Mouse (Mus musculus) heart, adult 18-20 months (tissue): Measurements from ENCODE around the gene Ppp1r1b. TPM values are rescaled to one million over a fixed set of nuclear protein-coding genes. Genes with fewer than 3 reads are reported as not detected.
A peak's percentile ranks its signal among the peaks of the same experiment; 100 is the strongest.

ENCODE experiments used
- DNase-seq, 2 experiments: peaks; one replicate each; pipeline ENCODE4 v3.0.0; 2021 to 2022; ENCODE audit warnings: mixed read lengths in 1 of 2
- long read RNA-seq, 2 experiments: library from polyadenylated mRNA; stranded (forward); transcript quantifications; one replicate each; pipeline ENCODE4 v2.0.0; 2021
- total RNA-seq, 2 experiments: library from RNA; stranded (reverse); gene quantifications; 2 replicates each; pipeline ENCODE4 v1.2.3; 2021

Ppp1r1b gene
- total RNA-seq, result 1 to 10 TPM; 4.3 to 5.1 TPM
- long read RNA-seq, experiment 1, partial matches to known transcripts, result 0 of 1 reads
- long read RNA-seq, experiment 1, other reads (novel, unspliced or antisense), result 0 of 1 reads
- long read RNA-seq, experiment 2, partial matches to known transcripts, result 0 of 2 reads
- long read RNA-seq, experiment 2, other reads (novel, unspliced or antisense), result 0 of 2 reads

GRCm38 (mm10) chr11:98348083-98348961, at the start of gene Ppp1r1b:
Gene Ppp1r1b, plus strand, starts transcription at chr11:98348404.
- DNase-seq, result peak; percentile 43 to 48

- peak; percentile 20 to 45 for DNase-seq
Measured at GRCm38 (mm10) chr11:98298484-98299205, 49.6 kb upstream of the Ppp1r1b start.

GRCm38 (mm10) chr11:98313790-98314323, 34.3 kb upstream of the Ppp1r1b start:
- DNase-seq, result peak in 1 of 2 experiments; percentile 80

GRCm38 (mm10) chr11:98317479-98317878, 30.7 kb upstream of the Ppp1r1b start:
- DNase-seq, result no peak

- no peak for DNase-seq
Measured at GRCm38 (mm10) chr11:98318421-98319116, 29.6 kb upstream of the Ppp1r1b start.

GRCm38 (mm10) chr11:98319120-98319519, 29.1 kb upstream of the Ppp1r1b start:
- DNase-seq, result no peak

- no peak for DNase-seq
Measured at GRCm38 (mm10) chr11:98319544-98319943, 28.7 kb upstream of the Ppp1r1b start.

GRCm38 (mm10) chr11:98319944-98320343, 28.3 kb upstream of the Ppp1r1b start:
- DNase-seq, result no peak

GRCm38 (mm10) chr11:98320381-98320780, 27.8 kb upstream of the Ppp1r1b start:
- DNase-seq, result no peak

- DNase-seq, result no peak
Measured at GRCm38 (mm10) chr11:98320806-98321676, 27.2 kb upstream of the Ppp1r1b start.

GRCm38 (mm10) chr11:98321677-98322003, 26.6 kb upstream of the Ppp1r1b start:
- DNase-seq, result no peak

GRCm38 (mm10) chr11:98322159-98322558, 26.0 kb upstream of the Ppp1r1b start:
- DNase-seq, result no peak

GRCm38 (mm10) chr11:98323136-98323866, 24.9 kb upstream of the Ppp1r1b start:
- DNase-seq, result no peak

GRCm38 (mm10) chr11:98323933-98324332, 24.3 kb upstream of the Ppp1r1b start:
- peak in 1 of 2 experiments; percentile 47 for DNase-seq

GRCm38 (mm10) chr11:98325191-98325820, 22.9 kb upstream of the Ppp1r1b start:
- no peak for DNase-seq

- DNase-seq, result no peak
Measured at GRCm38 (mm10) chr11:98325821-98326218, 22.4 kb upstream of the Ppp1r1b start.

GRCm38 (mm10) chr11:98326741-98327135, 21.5 kb upstream of the Ppp1r1b start:
- DNase-seq, result no peak

GRCm38 (mm10) chr11:98327136-98328030, 20.8 kb upstream of the Ppp1r1b start:
- peak in 1 of 2 experiments; percentile 29 for DNase-seq

GRCm38 (mm10) chr11:98328031-98328370, 20.2 kb upstream of the Ppp1r1b start:
- DNase-seq, result no peak
